Mouse (Mus musculus) neural tube, embryonic 14.5 days (tissue): ENCODE results near the gene Shh. TPM values are rescaled to one million over a fixed set of nuclear protein-coding genes. Genes with fewer than 3 reads are reported as not detected.

Experiments used
- ATAC-seq: fragments of 200-750 bp; cut with Nextera tagmentation; 2 replicates; pipeline ENCODE4 v1.8.0; 2017; ENCODE audit warnings: low read depth, mild to moderate bottlenecking, moderate TSS enrichment, moderate library complexity
- H3K27ac ChIP-seq: fragments of 300-500 bp; sonication (generic); 2 replicates; pipeline ENCODE4 v1.5.1; 2014; ENCODE audit warnings: low read depth, mild to moderate bottlenecking, control low read depth, low read length, moderate library complexity, mixed read lengths
- H3K27me3 ChIP-seq: fragments of 300-500 bp; sonication (generic); 2 replicates; pipeline ENCODE4 v1.6.1; 2014; ENCODE audit warnings: low read length; ENCODE audit not compliant: control insufficient read depth, insufficient read depth
- H3K36me3 ChIP-seq: fragments of 300-500 bp; sonication (generic); 2 replicates; pipeline ENCODE4 v1.6.1; 2014; ENCODE audit warnings: low read length, mixed read lengths; ENCODE audit not compliant: control insufficient read depth, insufficient read depth
- H3K4me1 ChIP-seq: fragments of 300-500 bp; sonication (generic); 2 replicates; pipeline ENCODE4 v1.6.1; 2014; ENCODE audit warnings: low read length; ENCODE audit not compliant: control insufficient read depth, insufficient read depth
- H3K4me2 ChIP-seq: fragments of 300-500 bp; sonication (generic); 2 replicates; pipeline ENCODE4 v1.6.1; 2014; ENCODE audit warnings: mild to moderate bottlenecking, low read depth, low read length, control low read depth
- H3K4me3 ChIP-seq: fragments of 300-500 bp; sonication (generic); 2 replicates; pipeline ENCODE4 v1.5.1; 2014; ENCODE audit warnings: low read depth, low read length, control low read depth, mixed read lengths
- H3K9ac ChIP-seq: fragments of 300-500 bp; sonication (generic); replicated peaks from 2 replicates; pipeline ENCODE4 v1.6.1; 2014; ENCODE audit warnings: low read depth, mild to moderate bottlenecking, control low read depth, low read length, mixed read lengths
- H3K9me3 ChIP-seq: fragments of 300-500 bp; sonication (generic); 2 replicates; pipeline ENCODE4 v1.6.1; 2016; ENCODE audit warnings: low read length; ENCODE audit not compliant: control insufficient read depth
- WGBS: fragments of 180-500 bp; shearing (Covaris S2); extraction: QIAGEN DNeasy Blood & Tissue Kit; methylation state at CpG from one replicate; pipeline ENCODE4 v1.1.7; 2014; 5-methylcytosine and 5-hydroxymethylcytosine counted together
- polyA plus RNA-seq: library from polyadenylated mRNA; unstranded; fragments of >200 nt; fragmentation: Nextera tagmentation; extraction: Ambion mirVana; gene quantifications from 2 replicates; pipeline ENCODE4 v1.2.1, GENCODE M21; 2014

Shh gene
- polyA plus RNA-seq, 1 experiment from 2014 or later = 0.68 TPM

DNA sequence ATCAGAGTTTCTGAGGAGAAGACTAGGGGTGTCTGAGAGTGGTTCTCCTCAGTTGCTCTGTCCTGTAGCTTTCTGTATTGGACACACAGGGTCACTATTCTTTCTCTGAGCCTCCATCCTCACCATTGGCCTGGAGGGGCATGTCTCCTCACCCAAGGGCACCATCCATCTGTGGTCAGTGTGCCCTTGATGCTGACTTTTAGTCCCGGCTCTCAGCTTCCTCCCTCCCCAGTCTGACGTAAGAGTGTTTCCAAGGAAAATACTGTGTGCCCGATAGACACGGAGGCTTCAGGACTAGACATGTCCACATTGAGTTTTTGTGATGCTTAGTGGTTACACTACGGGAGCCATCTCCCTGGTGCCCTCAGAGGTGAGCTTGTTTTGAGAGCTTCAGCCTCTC lies 6.5 kb upstream of the Shh start:
- Histone ChIP-seq H3K4me1 (no peaks in the 10 kb centered on the region), H3K27me3 (peaks cover 9% of the 10 kb centered on the region), H3K27ac (no peak overlapping the region), H3K4me3 (no peak overlapping the region), H3K9me3 (no peaks in the 10 kb centered on the region), H3K9ac (no peak overlapping the region), H3K36me3 (no peaks in the 10 kb centered on the region), H3K4me2 (no peak overlapping the region)
- ATAC-seq = no peak
- WGBS = 87% methylated on average over 5 of the region's 5 CpGs

DNA sequence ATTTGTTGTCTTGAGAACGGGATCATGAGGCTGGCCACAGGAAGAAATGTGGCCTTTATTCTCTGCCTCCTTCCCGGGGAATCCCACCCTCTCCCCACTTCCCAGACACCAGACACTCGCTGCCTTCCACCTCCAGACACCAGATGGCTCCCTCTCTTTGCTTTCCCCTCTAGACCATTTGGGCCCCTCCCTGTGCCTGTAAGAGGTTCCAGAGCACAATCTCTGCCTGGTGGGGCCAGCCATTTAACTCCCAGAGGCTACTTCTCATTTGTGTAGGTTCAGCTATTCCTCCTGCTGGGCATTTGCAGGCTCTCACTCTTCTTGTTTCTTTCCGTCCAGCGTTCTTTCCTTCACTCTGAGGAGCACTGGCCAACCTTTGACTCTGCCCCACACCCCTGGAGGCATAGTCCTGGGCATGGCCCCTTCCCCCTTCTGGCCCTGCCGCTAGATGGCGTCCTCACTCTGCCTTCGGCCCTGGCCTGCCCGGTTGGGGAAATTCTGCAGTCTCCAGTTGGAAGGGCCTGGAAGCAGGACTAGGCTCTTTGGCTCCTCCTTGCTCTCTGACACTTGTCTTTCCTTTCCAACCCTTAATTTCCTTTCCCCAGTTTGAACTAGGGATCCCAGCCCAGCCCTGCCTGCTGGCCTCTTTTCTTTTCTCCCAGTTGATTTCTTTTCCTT lies 2.6 kb upstream of the Shh start:
- no peak overlapping the region for H3K4me2 ChIP-seq
- ATAC-seq = no peak
- H3K4me1 ChIP-seq = peaks cover 4% of the 10 kb centered on the region; the same call in 1 of the 2 replicates
- no peak overlapping the region for H3K9ac ChIP-seq
- peaks cover 45% of the 10 kb centered on the region for H3K27me3 ChIP-seq
- WGBS = 3% methylated on average over 9 of the region's 9 CpGs
- H3K9me3 ChIP-seq = no peaks in the 10 kb centered on the region
- no peak overlapping the region for H3K27ac ChIP-seq
- no peaks in the 10 kb centered on the region for H3K36me3 ChIP-seq
- H3K4me3 ChIP-seq = no peak overlapping the region

GRCm38 (mm10) chr5:28466351-28466750 lies 705 bp downstream of the Shh start:
- Histone ChIP-seq H3K4me1 (peaks cover 21% of the 10 kb centered on the region), H3K4me3 (peak overlapping the region; percentile 49), H3K27me3 (peaks cover 79% of the 10 kb centered on the region), H3K36me3 (no peaks in the 10 kb centered on the region), H3K4me2 (peak overlapping the region; percentile 81), H3K9me3 (no peaks in the 10 kb centered on the region), H3K27ac (peak overlapping the region; percentile 52; the same call in 1 of the 2 replicates), H3K9ac (peak overlapping the region; percentile 51)
- 0% methylated on average over 15 of the region's 15 CpGs for WGBS
- ATAC-seq = no peak

DNA sequence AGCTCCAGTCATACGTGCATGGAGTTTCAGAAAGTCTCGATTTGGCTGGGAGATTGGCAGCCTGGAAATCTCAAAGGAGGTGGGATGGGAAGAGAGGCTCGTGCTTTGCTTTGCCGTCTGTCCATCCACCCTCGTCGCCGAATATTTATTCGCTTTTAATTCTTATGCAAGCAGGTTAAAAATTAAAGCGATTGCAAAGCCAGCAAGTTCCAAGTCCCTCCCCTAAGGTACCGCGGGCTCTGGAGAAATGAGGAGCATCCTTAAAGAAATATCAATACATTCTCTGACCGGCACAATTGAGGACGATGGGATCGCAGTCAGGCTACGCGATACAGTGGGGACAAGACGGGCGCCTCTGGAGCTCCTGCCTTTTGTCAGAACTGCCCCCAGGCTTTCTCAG lies 1.5 kb downstream of the Shh start:
- Histone ChIP-seq H3K27me3 (peaks cover 85% of the 10 kb centered on the region), H3K9me3 (no peaks in the 10 kb centered on the region), H3K36me3 (no peaks in the 10 kb centered on the region), H3K4me3 (peak overlapping the region; percentile 49), H3K9ac (peak overlapping the region; percentile 48; the same call in 1 of the 2 replicates), H3K4me1 (peaks cover 21% of the 10 kb centered on the region), H3K27ac (no peak overlapping the region), H3K4me2 (peak overlapping the region; percentile 81)
- 1% methylated on average over 18 of the region's 18 CpGs for WGBS
- no peak for ATAC-seq

- WGBS = under 1% methylated on average over 29 of the region's 29 CpGs
- H3K27ac ChIP-seq = no peak overlapping the region
- H3K9ac ChIP-seq = peak overlapping the region; percentile 48
- H3K9me3 ChIP-seq = no peaks in the 10 kb centered on the region
- peak; percentile 76 for ATAC-seq
- H3K4me1 ChIP-seq = peaks cover 21% of the 10 kb centered on the region
- H3K4me3 ChIP-seq = peak overlapping the region; percentile 49
- peak overlapping the region; percentile 81 for H3K4me2 ChIP-seq
- H3K36me3 ChIP-seq = no peaks in the 10 kb centered on the region
- peaks cover 86% of the 10 kb centered on the region for H3K27me3 ChIP-seq
These were observed 2.0 kb downstream of the Shh start for GRCm38 (mm10) chr5:28465099-28465406.

DNA sequence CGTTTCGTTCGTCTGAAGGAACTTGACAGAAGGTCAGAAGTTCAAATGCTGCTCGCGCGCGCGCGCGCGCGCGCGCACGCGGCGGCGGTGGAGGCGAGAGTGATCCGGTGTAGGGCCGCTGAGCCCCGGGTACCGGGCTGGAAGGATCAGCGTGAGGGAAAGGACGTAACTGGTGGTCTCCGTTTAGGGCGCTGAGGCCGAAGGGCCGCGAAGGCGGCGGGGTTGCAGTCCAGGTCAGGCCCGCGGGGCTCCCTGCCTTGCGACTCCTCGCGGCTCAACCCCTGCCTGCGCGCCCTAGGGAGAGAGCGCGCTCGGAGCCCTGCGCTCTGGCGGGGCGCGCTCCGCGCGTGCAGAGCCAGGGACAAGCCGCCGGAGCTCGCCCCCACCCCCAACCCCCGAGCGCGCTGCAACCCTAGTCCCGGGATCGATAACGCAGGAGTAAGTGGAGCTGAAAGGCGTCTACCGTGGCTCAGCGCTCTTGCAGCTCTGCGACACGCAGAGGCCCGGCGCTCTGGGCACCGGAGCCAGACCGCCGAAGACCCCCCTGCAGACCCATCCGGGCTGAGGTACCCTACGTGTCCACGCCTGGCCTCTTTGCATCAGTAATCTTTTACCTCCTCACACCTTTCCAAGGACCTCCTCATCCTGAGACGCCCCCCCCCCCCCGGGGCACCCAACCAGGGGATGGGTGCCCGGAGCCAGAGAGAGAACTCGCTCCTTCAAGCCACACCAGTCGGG lies 2.5 kb downstream of the Shh start:
- ATAC-seq = peak; percentile 44
- Histone ChIP-seq H3K4me3 (peak overlapping the region; percentile 49), H3K4me2 (peak overlapping the region; percentile 81), H3K27ac (no peak overlapping the region), H3K36me3 (no peaks in the 10 kb centered on the region), H3K27me3 (peaks cover 91% of the 10 kb centered on the region), H3K9ac (peak overlapping the region; percentile 48), H3K9me3 (no peaks in the 10 kb centered on the region), H3K4me1 (peaks cover 27% of the 10 kb centered on the region)
- under 1% methylated on average over 61 of the region's 76 CpGs for WGBS

DNA sequence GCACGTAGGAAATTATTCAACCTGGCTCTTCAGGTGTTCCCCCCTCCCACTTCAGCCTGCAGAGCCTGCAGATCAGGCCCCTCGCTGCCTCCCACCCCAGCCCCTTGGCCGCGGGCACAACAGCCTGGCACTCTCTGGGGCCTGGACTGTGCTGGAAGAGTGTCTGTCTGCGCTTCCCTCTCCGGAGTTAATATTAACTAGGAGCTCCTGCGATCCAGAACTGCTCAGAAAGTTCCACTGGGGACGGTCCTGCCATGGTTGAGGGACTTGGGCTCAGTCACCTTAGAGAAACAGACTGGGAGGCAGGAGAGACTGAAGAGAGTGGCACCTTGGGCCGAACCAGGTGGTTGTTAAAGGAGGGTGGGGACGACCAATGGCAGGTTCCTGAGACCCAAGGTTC lies 3.4 kb downstream of the Shh start:
- no peaks in the 10 kb centered on the region for H3K36me3 ChIP-seq
- H3K27ac ChIP-seq = no peak overlapping the region
- WGBS = 1% methylated on average over 10 of the region's 10 CpGs
- peaks cover 28% of the 10 kb centered on the region for H3K4me1 ChIP-seq
- H3K9ac ChIP-seq = no peak overlapping the region
- no peaks in the 10 kb centered on the region for H3K9me3 ChIP-seq
- peak overlapping the region; percentile 81 for H3K4me2 ChIP-seq
- 0 out of 2 replicates have a peak overlapping the region, but pooled peaks have one; percentile 49 for H3K4me3 ChIP-seq
- peaks cover 94% of the 10 kb centered on the region for H3K27me3 ChIP-seq
- no peak for ATAC-seq

GRCm38 (mm10) chr5:28462741-28463590 lies 4.1 kb downstream of the Shh start:
- H3K27me3 ChIP-seq = peaks cover 92% of the 10 kb centered on the region
- peaks cover 32% of the 10 kb centered on the region for H3K4me1 ChIP-seq
- peak overlapping the region; percentile 49; the same call in 1 of the 2 replicates for H3K4me3 ChIP-seq
- no peak overlapping the region for H3K9ac ChIP-seq
- no peaks in the 10 kb centered on the region for H3K9me3 ChIP-seq
- H3K27ac ChIP-seq = no peak overlapping the region
- no peaks in the 10 kb centered on the region for H3K36me3 ChIP-seq
- 1% methylated on average over 33 of the region's 33 CpGs for WGBS
- peak overlapping the region; percentile 44 for H3K4me2 ChIP-seq
- ATAC-seq = no peak
